Mouse (Mus musculus) embryonic fibroblast, embryonic 13.5 days (primary cell): Measurements from ENCODE around the gene Slc1a5.

ENCODE experiments used
- CTCF ChIP-seq: IDR thresholded peaks from 2 replicates; pipeline ENCODE4 v1.5.1; 2011; ENCODE audit warnings: mild to moderate bottlenecking, control low read depth, low read length, moderate library complexity, borderline replicate concordance; ENCODE audit not compliant: insufficient read depth
- POLR2A ChIP-seq: IDR thresholded peaks from 2 replicates; pipeline ENCODE4 v1.6.1; 2011; ENCODE audit warnings: low read depth, mild to moderate bottlenecking, control low read depth, low read length, moderate library complexity

DNA sequence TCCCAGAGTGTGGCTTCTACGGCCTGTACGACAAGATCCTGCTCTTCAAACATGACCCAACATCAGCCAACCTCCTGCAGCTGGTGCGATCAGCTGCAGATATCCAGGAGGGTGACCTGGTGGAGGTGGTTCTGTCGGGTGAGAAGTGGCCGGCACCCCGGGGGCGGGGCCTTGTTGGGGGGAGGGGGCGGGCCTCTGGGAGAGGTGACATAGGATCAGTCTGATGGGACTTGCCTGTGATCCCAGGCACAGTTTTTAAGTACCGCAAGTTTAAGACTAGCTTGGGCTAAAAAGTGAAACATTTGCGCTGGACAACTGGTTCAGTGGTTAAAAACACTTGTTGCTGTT, 64.7 kb downstream of the Slc1a5 start:
- TF ChIP-seq POLR2A (no peak), CTCF (no peak)
